Mouse (Mus musculus) stomach, embryonic 16.5 days (tissue): Measurements from ENCODE around the gene Tradd. TPM values are rescaled to one million over a fixed set of nuclear protein-coding genes. Genes with fewer than 3 reads are reported as not detected.

ENCODE experiments used
- ATAC-seq: fragments of 200-750 bp; cut with Nextera tagmentation; 2 replicates; pipeline ENCODE4 v1.8.0; 2017; ENCODE audit warnings: moderate number of reproducible peaks, moderate TSS enrichment; ENCODE audit not compliant: insufficient read depth, low FRiP score
- H3K27ac ChIP-seq: fragments of 300-500 bp; sonication (generic); 2 replicates; pipeline ENCODE4 v1.5.1; 2014; ENCODE audit warnings: low read length
- H3K27me3 ChIP-seq: fragments of 300-500 bp; sonication (generic); 2 replicates; pipeline ENCODE4 v1.6.1; 2014; ENCODE audit warnings: low read length, control low read depth, mixed read lengths; ENCODE audit not compliant: control insufficient read depth, insufficient read depth
- H3K36me3 ChIP-seq: fragments of 300-500 bp; sonication (generic); 2 replicates; pipeline ENCODE4 v1.6.1; 2014; ENCODE audit warnings: low read length; ENCODE audit not compliant: control insufficient read depth, insufficient read depth
- H3K4me1 ChIP-seq: fragments of 300-500 bp; sonication (generic); 2 replicates; pipeline ENCODE4 v1.6.1; 2014; ENCODE audit warnings: low read length, control low read depth, mixed read lengths; ENCODE audit not compliant: control insufficient read depth, insufficient read depth
- H3K4me2 ChIP-seq: fragments of 300-500 bp; sonication (generic); 2 replicates; pipeline ENCODE4 v1.6.1; 2014; ENCODE audit warnings: low read depth, low read length, mixed read lengths
- H3K4me3 ChIP-seq: fragments of 300-500 bp; sonication (generic); replicated peaks from 2 replicates; pipeline ENCODE4 v1.5.1; 2014; ENCODE audit warnings: mild to moderate bottlenecking, low read length
- H3K9ac ChIP-seq: fragments of 300-500 bp; sonication (generic); 2 replicates; pipeline ENCODE4 v1.6.1; 2014; ENCODE audit warnings: low read length
- H3K9me3 ChIP-seq: fragments of 300-500 bp; sonication (generic); replicated peaks from 2 replicates; pipeline ENCODE4 v1.6.1; 2016; ENCODE audit warnings: low read length, control low read depth; ENCODE audit not compliant: control insufficient read depth
- WGBS: fragments of 180-500 bp; shearing (Covaris S2); extraction: QIAGEN DNeasy Blood & Tissue Kit; methylation state at CpG from one replicate; pipeline ENCODE4 v1.1.7; 2014; 5-methylcytosine and 5-hydroxymethylcytosine counted together
- polyA plus RNA-seq: library from polyadenylated mRNA; unstranded; fragments of >200 nt; fragmentation: Nextera tagmentation; extraction: Ambion mirVana; gene quantifications from 2 replicates; pipeline ENCODE4 v1.2.1, GENCODE M21; 2015

Tradd gene
- polyA plus RNA-seq, 1 experiment from 2014 or later = 32.9 TPM

GRCm38 (mm10) chr8:105257318-105258114, 6.9 kb downstream of the Tradd start:
- Histone ChIP-seq H3K9me3 (no peaks in the 10 kb centered on the region), H3K27ac (no peak overlapping the region), H3K4me2 (no peak overlapping the region), H3K27me3 (peaks cover 10% of the 10 kb centered on the region), H3K4me1 (peaks cover 32% of the 10 kb centered on the region), H3K4me3 (no peak overlapping the region), H3K36me3 (no peaks in the 10 kb centered on the region), H3K9ac (no peak overlapping the region)
- WGBS = 76% methylated on average over 7 of the region's 7 CpGs
- no peak for ATAC-seq

GRCm38 (mm10) chr8:105254966-105255350, 9.5 kb downstream of the Tradd start, which contains the start of gene B3gnt9:
Gene B3gnt9, minus strand, starts transcription at chr8:105255153.
- H3K27me3 ChIP-seq = peaks cover 10% of the 10 kb centered on the region
- H3K4me1 ChIP-seq = peaks cover 30% of the 10 kb centered on the region
- peak; percentile 75 for ATAC-seq
- H3K9ac ChIP-seq = peak within 1 kb of the TSS; percentile 82
- H3K9me3 ChIP-seq = no peaks in the 10 kb centered on the region
- 2% methylated on average over 14 of the region's 14 CpGs for WGBS
- H3K27ac ChIP-seq = peak within 1 kb of the TSS; percentile 92
- H3K4me3 ChIP-seq = peak within 1 kb of the TSS; percentile 72
- H3K4me2 ChIP-seq = peak within 1 kb of the TSS; percentile 98
- H3K36me3 ChIP-seq = peaks cover 6% of the 10 kb centered on the region; the same call in 1 of the 2 replicates

- peaks cover 24% of the 10 kb centered on the region for H3K4me1 ChIP-seq
- peak overlapping the region; percentile 72 for H3K4me3 ChIP-seq
- peak overlapping the region; percentile 82 for H3K9ac ChIP-seq
- peak overlapping the region; percentile 92 for H3K27ac ChIP-seq
- peaks cover 7% of the 10 kb centered on the region for H3K27me3 ChIP-seq
- H3K36me3 ChIP-seq = peaks cover 12% of the 10 kb centered on the region; the same call in 1 of the 2 replicates
- under 1% methylated on average over 73 of the region's 74 CpGs for WGBS
- ATAC-seq = peak; percentile 87
- no peaks in the 10 kb centered on the region for H3K9me3 ChIP-seq
- peak overlapping the region; percentile 98 for H3K4me2 ChIP-seq
These were observed 10.1 kb downstream of the Tradd start for GRCm38 (mm10) chr8:105254152-105254965.

- H3K4me1 ChIP-seq = peaks cover 18% of the 10 kb centered on the region
- WGBS = 42% methylated on average over 20 of the region's 20 CpGs
- no peak overlapping the region for H3K27ac ChIP-seq
- H3K36me3 ChIP-seq = peaks cover 13% of the 10 kb centered on the region; the same call in 1 of the 2 replicates
- peak overlapping the region; percentile 82 for H3K9ac ChIP-seq
- peak overlapping the region; percentile 72 for H3K4me3 ChIP-seq
- ATAC-seq = no peak
- peaks cover 6% of the 10 kb centered on the region for H3K27me3 ChIP-seq
- no peaks in the 10 kb centered on the region for H3K9me3 ChIP-seq
- peak overlapping the region; percentile 98 for H3K4me2 ChIP-seq
These were observed 10.7 kb downstream of the Tradd start for GRCm38 (mm10) chr8:105253766-105254151.

- Histone ChIP-seq H3K4me2 (peak overlapping the region; percentile 98), H3K27me3 (no peaks in the 10 kb centered on the region), H3K9me3 (no peaks in the 10 kb centered on the region), H3K4me3 (no peak overlapping the region), H3K4me1 (peaks cover 18% of the 10 kb centered on the region), H3K36me3 (peaks cover 13% of the 10 kb centered on the region; the same call in 1 of the 2 replicates), H3K27ac (no peak overlapping the region), H3K9ac (no peak overlapping the region; the same call in 1 of the 2 replicates)
- WGBS = 76% methylated on average over 10 of the region's 10 CpGs
- ATAC-seq = no peak
These were observed 11.5 kb downstream of the Tradd start for GRCm38 (mm10) chr8:105252680-105253537.

- Histone ChIP-seq H3K4me1 (peaks cover 18% of the 10 kb centered on the region), H3K27ac (no peak overlapping the region), H3K4me3 (no peak overlapping the region), H3K9ac (no peak overlapping the region), H3K4me2 (no peak overlapping the region), H3K36me3 (peaks cover 13% of the 10 kb centered on the region; the same call in 1 of the 2 replicates), H3K27me3 (no peaks in the 10 kb centered on the region), H3K9me3 (no peaks in the 10 kb centered on the region)
- ATAC-seq = no peak
- WGBS = 93% methylated on average over 6 of the region's 6 CpGs
These were observed 12.5 kb downstream of the Tradd start for GRCm38 (mm10) chr8:105251954-105252353.

GRCm38 (mm10) chr8:105241016-105241415, 23.4 kb downstream of the Tradd start:
- no peaks in the 10 kb centered on the region for H3K4me1 ChIP-seq
- ATAC-seq = no peak
- H3K27me3 ChIP-seq = no peaks in the 10 kb centered on the region
- H3K36me3 ChIP-seq = 0 out of 2 replicates have a peak, but pooled peaks cover 4% of the 10 kb centered on the region
- 93% methylated on average over 7 of the region's 7 CpGs for WGBS
- no peak overlapping the region for H3K4me3 ChIP-seq
- no peak overlapping the region for H3K4me2 ChIP-seq
- H3K27ac ChIP-seq = no peak overlapping the region
- H3K9me3 ChIP-seq = no peaks in the 10 kb centered on the region
- no peak overlapping the region for H3K9ac ChIP-seq

- Histone ChIP-seq H3K4me2 (no peak overlapping the region), H3K27ac (no peak overlapping the region), H3K27me3 (no peaks in the 10 kb centered on the region), H3K9ac (no peak overlapping the region), H3K4me3 (no peak overlapping the region), H3K4me1 (0 out of 2 replicates have a peak, but pooled peaks cover 3% of the 10 kb centered on the region), H3K9me3 (no peaks in the 10 kb centered on the region), H3K36me3 (0 out of 2 replicates have a peak, but pooled peaks cover 4% of the 10 kb centered on the region)
- WGBS = 83% methylated on average over 14 of the region's 14 CpGs
- no peak for ATAC-seq
These were observed 26.8 kb downstream of the Tradd start for GRCm38 (mm10) chr8:105237442-105238142.
